Mouse (Mus musculus) MEL (cell line): ENCODE results near the gene Upb1. TPM values are rescaled to one million over a fixed set of nuclear protein-coding genes. Genes with fewer than 3 reads are reported as not detected.
A peak's percentile ranks its signal among the peaks of the same experiment; 100 is the strongest.

ENCODE experiments used
- DNase-seq: peaks from one replicate; pipeline ENCODE4 v3.0.0; 2011; ENCODE audit warnings: low read depth, low spot score
- H3K27ac ChIP-seq: 2 replicates; pipeline ENCODE4 v1.5.1; 2012; ENCODE audit warnings: low read depth, mild to moderate bottlenecking, control low read depth, low read length, moderate library complexity; ENCODE audit not compliant: control insufficient read depth
- H3K27me3 ChIP-seq, 2 experiments: fragments of 150-350 bp in 1 of 2; sonication (generic) in 1 of 2; 2 replicates each; pipeline ENCODE4 v1.6.1; 2012; ENCODE audit warnings: low read length in 2 of 2, mild to moderate bottlenecking in 2 of 2, improper control_type of control experiment in 1 of 2, moderate library complexity in 1 of 2; ENCODE audit not compliant: insufficient read depth in 2 of 2, control insufficient read depth in 1 of 2
- H3K36me3 ChIP-seq, 2 experiments: 2 replicates each; pipeline ENCODE4 v1.6.1; 2012 to 2014; ENCODE audit warnings: low read length in 2 of 2, improper control_type of control experiment in 1 of 2, inconsistent platforms in 1 of 2, mild to moderate bottlenecking in 1 of 2; ENCODE audit not compliant: insufficient read depth in 2 of 2, control insufficient read depth in 1 of 2
- H3K4me1 ChIP-seq, 2 experiments: fragments of 150-350 bp in 1 of 2; sonication (generic) in 1 of 2; 2 replicates each; pipeline ENCODE4 v1.6.1; 2012; ENCODE audit warnings: low read length in 2 of 2, improper control_type of control experiment in 1 of 2, mild to moderate bottlenecking in 1 of 2; ENCODE audit not compliant: insufficient read depth in 2 of 2, control insufficient read depth in 1 of 2
- H3K4me3 ChIP-seq, 2 experiments: fragments of 150-350 bp in 1 of 2; sonication (generic) in 1 of 2; 2 replicates each; pipeline ENCODE4 v1.5.1; 2012; ENCODE audit warnings: low read depth in 2 of 2, low read length in 2 of 2, mild to moderate bottlenecking in 2 of 2, moderate library complexity in 2 of 2, control low read depth in 1 of 2, improper control_type of control experiment in 1 of 2; ENCODE audit not compliant: control insufficient read depth in 1 of 2, insufficient read depth in 1 of 2
- H3K79me2 ChIP-seq: 2 replicates; pipeline ENCODE4 v1.6.1; 2012; ENCODE audit warnings: mild to moderate bottlenecking, low read length, moderate library complexity; ENCODE audit not compliant: control insufficient read depth, poor library complexity, insufficient read depth
- H3K9ac ChIP-seq: 2 replicates; pipeline ENCODE4 v1.6.1; 2012; ENCODE audit warnings: low read depth, mild to moderate bottlenecking, control low read depth, low read length, moderate library complexity; ENCODE audit not compliant: control insufficient read depth, poor library complexity, severe bottlenecking
- H3K9me3 ChIP-seq: fragments of 150-350 bp; sonication (generic); replicated peaks from 2 replicates; pipeline ENCODE4 v1.6.1; 2012; ENCODE audit warnings: mild to moderate bottlenecking, low read length, improper control_type of control experiment, moderate library complexity; ENCODE audit not compliant: insufficient read depth
- BHLHE40 ChIP-seq: IDR thresholded peaks from 2 replicates; pipeline ENCODE4 v1.6.1; 2012; ENCODE audit warnings: low read depth, mild to moderate bottlenecking, inconsistent platforms, low read length, improper control_type of control experiment, borderline replicate concordance
- E2F4 ChIP-seq: IDR thresholded peaks from 2 replicates; pipeline ENCODE4 v1.6.1; 2011; ENCODE audit warnings: low read depth, low read length, improper control_type of control experiment, borderline replicate concordance
- JUND ChIP-seq: IDR thresholded peaks from 2 replicates; pipeline ENCODE4 v1.6.1; 2011; ENCODE audit warnings: low read depth, mild to moderate bottlenecking, improper control_type of control experiment, low read length
- MAX ChIP-seq: IDR thresholded peaks from 2 replicates; pipeline ENCODE4 v1.6.1; 2011; ENCODE audit warnings: low read length, improper control_type of control experiment
- MEF2A ChIP-seq: IDR thresholded peaks from 2 replicates; pipeline ENCODE4 v1.6.1; 2014; ENCODE audit warnings: low read depth, mild to moderate bottlenecking, inconsistent platforms, low read length, improper control_type of control experiment; ENCODE audit not compliant: poor library complexity, insufficient replicate concordance, severe bottlenecking; ENCODE audit errors: extremely low read depth
- NRF1 ChIP-seq: IDR thresholded peaks from 2 replicates; pipeline ENCODE4 v1.6.1; 2014; ENCODE audit warnings: low read depth, mild to moderate bottlenecking, inconsistent platforms, low read length, improper control_type of control experiment, moderate library complexity; ENCODE audit not compliant: poor library complexity, insufficient read depth, severe bottlenecking
- POLR2AphosphoS2 ChIP-seq: IDR thresholded peaks from 2 replicates; pipeline ENCODE4 v1.6.1; 2011; ENCODE audit warnings: low read length, improper control_type of control experiment
- RAD21 ChIP-seq: IDR thresholded peaks from 2 replicates; pipeline ENCODE4 v1.6.1; 2011; ENCODE audit warnings: mild to moderate bottlenecking, low read depth, low read length, improper control_type of control experiment
- TAL1 ChIP-seq: IDR thresholded peaks from 2 replicates; pipeline ENCODE4 v1.6.1; 2012; ENCODE audit warnings: mild to moderate bottlenecking, inconsistent platforms, low read length, moderate library complexity, mixed read lengths
- TBP ChIP-seq: IDR thresholded peaks from 2 replicates; pipeline ENCODE4 v1.8.0; 2011; ENCODE audit warnings: low read depth, low read length, improper control_type of control experiment
- UBTF ChIP-seq: IDR thresholded peaks from 2 replicates; pipeline ENCODE4 v1.6.1; 2012; ENCODE audit warnings: low read depth, mild to moderate bottlenecking, inconsistent platforms, low read length, improper control_type of control experiment, moderate library complexity, borderline replicate concordance; ENCODE audit not compliant: insufficient read depth
- USF1 ChIP-seq: IDR thresholded peaks from 2 replicates; pipeline ENCODE4 v1.6.1; 2014; ENCODE audit warnings: low read depth, mild to moderate bottlenecking, inconsistent platforms, low read length, improper control_type of control experiment, moderate library complexity
- polyA plus RNA-seq, 2 experiments: library from polyadenylated mRNA; stranded (reverse) in 1 of 2; unstranded in 1 of 2; fragments of >175 nt in 1 of 2; fragments of >200 nt in 1 of 2; gene quantifications; 2 replicates each; pipeline versions ENCODE4 v1.2.1 to v1.2.4; 2012; ENCODE audit warnings: low replicate concordance in 2 of 2, low read depth in 1 of 2; ENCODE audit not compliant: insufficient read length in 2 of 2, insufficient read depth in 1 of 2, missing spikeins in 1 of 2
- total RNA-seq: library from RNA; depleted of rRNA; stranded (reverse); fragments of 300-350 nt; gene quantifications from 2 replicates; pipeline ENCODE4 v1.2.3, GENCODE M21; 2012

Upb1 gene
- total and polyA plus RNA-seq, 3 experiments: 0.03 TPM; not detected in 2

DNA sequence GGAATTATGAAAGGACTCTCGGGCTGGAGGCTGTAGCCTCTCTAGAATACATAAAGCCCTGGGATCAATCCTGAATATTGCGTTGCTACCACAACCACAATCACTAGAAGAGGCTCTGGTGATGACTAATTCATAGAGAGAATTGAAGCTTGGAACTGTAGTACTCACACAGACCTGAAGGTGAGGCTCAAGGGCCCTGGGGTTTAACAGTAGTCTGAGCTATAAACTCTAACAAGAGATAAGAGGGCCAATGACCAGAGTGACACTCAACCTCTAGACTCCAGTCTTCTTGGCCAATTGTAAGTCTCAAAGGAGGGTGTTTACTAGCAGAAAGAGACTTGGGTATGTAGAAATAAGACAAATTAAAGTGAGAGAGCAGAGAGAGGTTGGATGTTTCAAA is 10.8 kb upstream of the Upb1 start:
- no peaks in the 10 kb centered on the region for H3K27me3 ChIP-seq
- no peak overlapping the region for H3K27ac ChIP-seq
- no peak for TF ChIP-seq TBP
- TF ChIP-seq POLR2AphosphoS2: no peak
- no peak for TF ChIP-seq E2F4
- no peak for TF ChIP-seq MEF2A
- no peak for TF ChIP-seq BHLHE40
- H3K4me1 ChIP-seq: no peaks in the 10 kb centered on the region
- H3K79me2 ChIP-seq: no peaks in the 10 kb centered on the region
- no peak overlapping the region for H3K4me3 ChIP-seq
- H3K9me3 ChIP-seq: no peaks in the 10 kb centered on the region
- H3K36me3 ChIP-seq: no peaks in the 10 kb centered on the region
- H3K9ac ChIP-seq: no peak overlapping the region
- no peak for DNase-seq

- no peak for TF ChIP-seq JUND
- TF ChIP-seq UBTF: no peak
- TF ChIP-seq RAD21: peak; percentile 18
- TF ChIP-seq USF1: no peak
- no peaks in the 10 kb centered on the region for H3K4me1 ChIP-seq
These were observed 10.1 kb upstream of the Upb1 start for GRCm38 (mm10) chr10:75390832-75391231.

DNA sequence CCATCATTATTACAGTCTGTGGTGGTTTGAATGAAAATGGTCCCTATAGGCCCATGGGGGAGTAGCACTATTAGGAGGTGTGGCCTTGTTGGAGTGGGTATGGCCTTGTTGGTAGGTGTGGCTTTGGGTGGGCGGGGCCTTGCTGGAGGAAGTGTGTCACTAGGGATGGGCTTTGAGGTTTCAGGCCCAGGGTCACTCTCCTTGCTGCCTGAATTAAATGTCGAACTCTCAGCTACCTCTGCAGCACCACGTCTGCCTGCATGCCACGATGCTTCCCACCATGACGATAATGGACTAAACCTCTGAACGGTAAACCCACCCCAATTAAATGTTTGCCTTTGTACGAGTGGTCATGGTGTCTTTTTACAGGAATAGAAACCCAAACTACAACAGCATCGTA is 6.1 kb upstream of the Upb1 start:
- no peaks in the 10 kb centered on the region for H3K27me3 ChIP-seq
- TF ChIP-seq E2F4 (no peak), MAX (no peak), TAL1 (no peak), NRF1 (no peak)
- TF ChIP-seq, all 39 proteins: peak for 0
- peaks cover 0 to 5% of the 10 kb centered on the region in 2 experiments; a peak in 2 of 4 replicates for H3K36me3 ChIP-seq
- DNase-seq: no peak
- H3K9ac ChIP-seq: no peak overlapping the region
- no peak overlapping the region for H3K27ac ChIP-seq
- H3K4me3 ChIP-seq: no peak overlapping the region
- no peaks in the 10 kb centered on the region for H3K79me2 ChIP-seq
- H3K9me3 ChIP-seq: no peaks in the 10 kb centered on the region
- peaks cover 0 to 11% of the 10 kb centered on the region in 2 experiments; a peak in 3 of 4 replicates for H3K4me1 ChIP-seq

More at GRCm38 (mm10) chr10:75390832-75391231, 10.1 kb upstream of the Upb1 start:
- H3K4me3 ChIP-seq: no peak overlapping the region
- no peaks in the 10 kb centered on the region for H3K27me3 ChIP-seq
- H3K9me3 ChIP-seq: no peaks in the 10 kb centered on the region
- no peak overlapping the region for H3K27ac ChIP-seq
- no peaks in the 10 kb centered on the region for H3K36me3 ChIP-seq
- H3K79me2 ChIP-seq: no peaks in the 10 kb centered on the region
- H3K9ac ChIP-seq: no peak overlapping the region
- no peak for DNase-seq
